Mouse (Mus musculus) midbrain, embryonic 11.5 days (tissue): ENCODE results near the gene Ndufb8. TPM values are rescaled to one million over a fixed set of nuclear protein-coding genes. Genes with fewer than 3 reads are reported as not detected.

Experiments used
- ATAC-seq: fragments of 200-750 bp; cut with Nextera tagmentation; 2 replicates; pipeline ENCODE4 v1.8.0; 2017; ENCODE audit warnings: moderate TSS enrichment, moderate library complexity; ENCODE audit not compliant: low FRiP score
- DNase-seq: peaks from one replicate; pipeline ENCODE4 v3.0.0; 2015; ENCODE audit warnings: low spot score; ENCODE audit errors: missing footprints
- H3K27ac ChIP-seq: fragments of 300-500 bp; sonication (generic); 2 replicates; pipeline ENCODE4 v1.5.1; 2014; ENCODE audit warnings: low read depth, low read length
- H3K27me3 ChIP-seq: fragments of 300-500 bp; sonication (generic); 2 replicates; pipeline ENCODE4 v1.6.1; 2014; ENCODE audit warnings: mild to moderate bottlenecking, low read length, moderate library complexity, mixed read lengths; ENCODE audit not compliant: control insufficient read depth, insufficient read depth
- H3K36me3 ChIP-seq: fragments of 300-500 bp; sonication (generic); 2 replicates; pipeline ENCODE4 v1.6.1; 2014; ENCODE audit warnings: mild to moderate bottlenecking, low read length, moderate library complexity, mixed read lengths; ENCODE audit not compliant: control insufficient read depth, insufficient read depth
- H3K4me1 ChIP-seq: fragments of 300-500 bp; sonication (generic); 2 replicates; pipeline ENCODE4 v1.6.1; 2014; ENCODE audit warnings: low read length; ENCODE audit not compliant: control insufficient read depth, insufficient read depth
- H3K4me2 ChIP-seq: fragments of 300-500 bp; sonication (generic); 2 replicates; pipeline ENCODE4 v1.6.1; 2014; ENCODE audit warnings: mild to moderate bottlenecking, moderate library complexity
- H3K4me3 ChIP-seq: fragments of 300-500 bp; sonication (generic); 2 replicates; pipeline ENCODE4 v1.5.1; 2014; ENCODE audit warnings: low read depth, low read length
- H3K9ac ChIP-seq: fragments of 300-500 bp; sonication (generic); 2 replicates; pipeline ENCODE4 v1.6.1; 2014; ENCODE audit warnings: low read length
- H3K9me3 ChIP-seq: fragments of 300-500 bp; sonication (generic); 2 replicates; pipeline ENCODE4 v1.6.1; 2016; ENCODE audit warnings: low read length; ENCODE audit not compliant: control insufficient read depth
- WGBS: fragments of 180-500 bp; shearing (Covaris S2); extraction: QIAGEN DNeasy Blood & Tissue Kit; methylation state at CpG from one replicate; pipeline ENCODE4 v1.1.7; 2014; 5-methylcytosine and 5-hydroxymethylcytosine counted together
- polyA plus RNA-seq: library from polyadenylated mRNA; unstranded; fragments of >200 nt; fragmentation: Nextera tagmentation; extraction: Ambion mirVana; gene quantifications from 2 replicates; pipeline ENCODE4 v1.2.1, GENCODE M21; 2014

Ndufb8 gene
- polyA plus RNA-seq, 1 experiment from 2014 or later, result 490 TPM

DNA sequence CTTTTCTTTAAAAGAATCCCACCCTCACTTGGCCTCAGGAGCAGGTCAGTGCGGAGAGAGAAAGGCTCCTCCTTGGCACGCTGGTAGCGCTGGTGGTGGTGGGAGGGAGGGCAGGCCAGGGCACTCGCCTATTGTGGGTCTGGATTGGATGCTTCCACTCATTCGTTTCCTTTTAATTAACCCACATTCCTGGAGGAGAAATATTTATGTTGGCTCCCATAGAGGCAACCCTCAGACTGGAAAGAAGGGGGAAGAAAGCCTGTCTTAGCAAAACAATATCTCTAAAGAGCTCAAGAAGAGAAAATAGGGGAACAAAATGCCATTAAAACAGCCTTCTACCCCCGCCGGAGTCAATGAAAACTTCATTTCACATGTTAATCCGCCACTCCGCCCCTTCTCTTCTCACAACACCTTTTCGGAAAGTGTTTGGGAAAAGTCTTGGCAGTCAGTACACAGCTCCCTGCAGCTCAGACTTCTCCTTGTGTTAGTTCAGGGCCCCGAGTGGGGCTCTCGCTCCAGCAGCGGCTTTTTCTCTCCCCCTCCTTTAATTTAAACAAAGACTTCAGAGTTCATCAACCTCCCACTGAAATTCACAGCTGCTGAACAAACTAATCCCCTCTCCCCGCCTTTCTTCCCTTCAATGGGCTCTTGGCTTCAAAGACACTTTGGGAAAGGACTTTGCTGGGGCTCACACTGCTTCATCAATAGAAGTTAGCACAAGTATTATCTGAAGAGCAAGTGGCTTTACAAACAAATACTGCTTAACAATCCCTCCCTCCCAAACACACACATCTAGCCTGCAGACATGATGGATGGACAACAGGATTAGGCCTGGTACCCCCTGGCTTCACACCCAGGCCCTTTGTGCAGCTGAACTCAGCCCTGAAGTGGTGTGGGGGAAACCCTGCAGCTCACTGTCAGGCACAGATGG is 40.5 kb downstream of the Ndufb8 start:
- peak overlapping the region; percentile 25; the same call in 1 of the 2 replicates for H3K4me2 ChIP-seq
- H3K4me1 ChIP-seq, result peaks cover 47% of the 10 kb centered on the region
- H3K27me3 ChIP-seq, result peaks cover 91% of the 10 kb centered on the region
- DNase-seq, result peak; percentile 94
- H3K9me3 ChIP-seq, result no peaks in the 10 kb centered on the region
- H3K9ac ChIP-seq, result no peak overlapping the region; the same call in 1 of the 2 replicates
- WGBS, result 2% methylated on average over 14 of the region's 14 CpGs
- H3K36me3 ChIP-seq, result no peaks in the 10 kb centered on the region
- peak; percentile 87 for ATAC-seq
- H3K4me3 ChIP-seq, result no peak overlapping the region
- H3K27ac ChIP-seq, result peak overlapping the region; percentile 12

DNA sequence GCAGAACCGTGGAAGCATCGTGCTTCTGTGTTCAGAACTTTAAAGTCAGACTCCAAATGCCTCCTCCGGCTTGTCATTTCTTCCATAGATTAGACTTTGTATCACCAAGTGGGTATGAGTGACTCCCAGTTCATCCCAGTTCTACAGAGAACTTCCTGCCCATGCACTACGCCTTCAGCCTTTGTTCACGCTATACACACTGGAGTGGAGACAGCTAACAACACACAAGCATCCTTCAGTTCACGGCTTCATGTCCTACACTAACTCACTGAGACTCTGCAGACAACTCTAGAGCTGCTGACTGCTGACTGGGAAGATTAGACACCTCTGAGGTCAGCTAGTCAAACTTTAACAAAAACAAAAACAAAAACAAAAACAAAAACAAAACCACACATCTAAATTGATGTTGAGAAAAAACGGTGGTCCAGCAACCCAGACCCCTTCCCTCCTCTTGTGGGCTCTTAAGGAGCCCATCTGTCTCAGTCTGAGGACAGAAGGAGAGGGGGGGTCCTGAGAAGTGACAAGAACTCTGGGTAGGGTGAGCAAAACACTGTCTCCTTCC is 41.2 kb downstream of the Ndufb8 start:
- peak overlapping the region; percentile 25; the same call in 1 of the 2 replicates for H3K4me2 ChIP-seq
- peaks cover 47% of the 10 kb centered on the region for H3K4me1 ChIP-seq
- H3K27ac ChIP-seq, result peak overlapping the region; percentile 12
- 11% methylated on average over 7 of the region's 7 CpGs for WGBS
- no peak overlapping the region for H3K4me3 ChIP-seq
- H3K36me3 ChIP-seq, result no peaks in the 10 kb centered on the region
- H3K9ac ChIP-seq, result no peak overlapping the region; the same call in 1 of the 2 replicates
- ATAC-seq, result no peak; the same call in 1 of the 2 replicates
- no peaks in the 10 kb centered on the region for H3K9me3 ChIP-seq
- DNase-seq, result peak; percentile 92
- H3K27me3 ChIP-seq, result peaks cover 92% of the 10 kb centered on the region

DNA sequence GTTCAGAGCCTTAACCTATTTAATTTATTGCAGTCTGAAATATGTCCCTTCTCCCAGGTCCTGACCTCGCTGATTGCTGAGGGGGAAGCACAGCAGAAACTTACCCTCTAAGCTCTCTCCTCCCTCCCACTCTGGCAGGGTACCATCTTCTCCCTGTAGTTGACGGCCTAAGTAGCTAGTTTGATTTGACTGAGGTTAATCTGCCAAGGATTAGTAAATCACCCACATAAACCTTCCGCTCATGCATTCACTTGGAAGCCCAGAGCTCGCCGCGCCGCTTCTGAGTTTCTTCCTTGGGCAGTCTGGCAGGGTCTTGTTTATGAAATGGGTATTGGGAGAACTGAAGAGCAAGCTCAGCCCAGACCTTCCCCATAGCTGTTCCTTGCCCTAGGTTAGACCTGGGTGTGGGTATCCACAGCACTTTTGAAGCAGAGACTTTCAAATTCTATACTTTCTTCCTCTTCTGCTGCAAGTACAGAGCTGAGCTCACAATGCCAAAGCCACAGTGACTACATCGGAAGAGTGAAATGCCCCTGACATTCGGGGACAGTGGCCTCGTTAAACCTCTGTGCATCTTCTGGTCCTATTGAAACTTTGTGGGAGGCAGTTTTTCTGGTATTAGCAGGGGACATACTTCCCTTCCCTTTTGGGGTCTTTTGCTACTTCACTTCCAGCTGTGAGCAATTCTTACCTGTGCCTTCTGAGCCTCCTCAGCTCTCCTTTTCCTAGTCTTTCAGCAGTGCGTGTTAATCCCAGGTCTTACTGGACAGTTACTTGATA is 42.0 kb downstream of the Ndufb8 start:
- no peaks in the 10 kb centered on the region for H3K36me3 ChIP-seq
- DNase-seq (peak; percentile 94), ATAC-seq (no peak)
- H3K9ac ChIP-seq, result no peak overlapping the region
- WGBS, result 5% methylated on average over 11 of the region's 11 CpGs
- peak overlapping the region; percentile 0; the same call in 1 of the 2 replicates for H3K4me2 ChIP-seq
- H3K27ac ChIP-seq, result peak overlapping the region; percentile 12
- no peaks in the 10 kb centered on the region for H3K9me3 ChIP-seq
- H3K27me3 ChIP-seq, result peaks cover 92% of the 10 kb centered on the region
- no peak overlapping the region for H3K4me3 ChIP-seq
- H3K4me1 ChIP-seq, result peaks cover 47% of the 10 kb centered on the region

DNA sequence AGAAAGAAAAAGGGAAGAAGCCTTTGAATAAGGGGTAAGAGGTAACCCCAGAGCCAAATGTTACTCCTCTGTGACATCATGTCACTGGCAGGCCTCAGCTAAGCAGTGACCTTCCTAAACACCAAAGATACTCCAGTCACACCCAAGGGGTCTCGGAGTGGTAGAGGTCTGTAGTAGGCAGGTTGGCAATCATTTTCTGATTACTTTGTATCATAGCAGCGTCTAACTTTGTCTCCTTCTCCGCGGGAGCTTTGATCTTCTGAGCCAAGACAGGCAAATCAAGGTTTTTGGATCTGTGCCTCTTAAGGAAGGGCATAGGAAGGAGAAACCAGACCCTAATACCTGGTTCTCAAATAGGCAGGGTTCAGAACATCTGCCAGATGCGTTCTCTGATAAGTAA is 42.6 kb downstream of the Ndufb8 start:
- Histone ChIP-seq H3K9me3 (no peaks in the 10 kb centered on the region), H3K27me3 (peaks cover 92% of the 10 kb centered on the region), H3K4me1 (peaks cover 47% of the 10 kb centered on the region), H3K4me2 (no peak overlapping the region), H3K27ac (no peak overlapping the region), H3K36me3 (no peaks in the 10 kb centered on the region), H3K4me3 (0 out of 2 replicates have a peak overlapping the region, but pooled peaks have one; percentile 3), H3K9ac (no peak overlapping the region)
- peak; percentile 88 for DNase-seq
- 13% methylated on average over 5 of the region's 5 CpGs for WGBS
- no peak for ATAC-seq

DNA sequence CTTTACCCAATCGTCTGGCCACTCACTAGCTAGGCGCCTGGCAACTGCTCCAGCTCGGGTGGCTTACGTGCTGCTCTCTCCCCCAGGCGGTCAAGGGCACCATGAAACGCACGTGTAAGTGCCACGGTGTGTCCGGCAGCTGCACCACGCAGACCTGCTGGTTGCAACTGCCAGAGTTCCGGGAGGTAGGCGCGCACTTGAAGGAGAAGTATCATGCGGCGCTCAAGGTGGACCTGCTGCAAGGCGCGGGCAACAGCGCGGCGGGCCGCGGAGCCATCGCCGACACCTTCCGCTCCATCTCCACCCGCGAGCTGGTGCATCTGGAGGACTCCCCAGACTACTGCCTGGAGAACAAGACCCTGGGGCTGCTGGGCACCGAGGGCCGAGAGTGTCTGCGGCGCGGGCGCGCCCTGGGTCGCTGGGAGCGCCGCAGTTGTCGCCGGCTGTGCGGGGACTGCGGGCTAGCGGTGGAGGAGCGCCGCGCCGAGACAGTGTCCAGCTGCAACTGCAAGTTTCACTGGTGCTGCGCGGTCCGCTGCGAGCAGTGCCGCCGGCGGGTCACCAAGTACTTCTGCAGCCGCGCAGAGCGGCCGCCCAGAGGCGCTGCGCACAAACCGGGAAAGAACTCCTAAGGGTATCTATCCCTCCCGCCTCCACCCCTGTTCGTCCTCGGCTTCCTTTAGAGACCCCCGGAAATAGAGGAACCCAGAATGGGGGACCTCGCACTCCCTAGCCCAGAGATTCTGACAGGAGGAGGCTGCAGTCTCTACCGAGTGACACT is 43.6 kb downstream of the Ndufb8 start:
- DNase-seq, result peak; percentile 95
- Histone ChIP-seq H3K4me2 (peak overlapping the region; percentile 48), H3K9ac (peak overlapping the region; percentile 54), H3K36me3 (no peaks in the 10 kb centered on the region), H3K27me3 (peaks cover 92% of the 10 kb centered on the region), H3K9me3 (no peaks in the 10 kb centered on the region), H3K4me3 (peak overlapping the region; percentile 37), H3K4me1 (peaks cover 43% of the 10 kb centered on the region), H3K27ac (no peak overlapping the region)
- WGBS, result 1% methylated on average over 66 of the region's 66 CpGs
- ATAC-seq, result no peak

DNA sequence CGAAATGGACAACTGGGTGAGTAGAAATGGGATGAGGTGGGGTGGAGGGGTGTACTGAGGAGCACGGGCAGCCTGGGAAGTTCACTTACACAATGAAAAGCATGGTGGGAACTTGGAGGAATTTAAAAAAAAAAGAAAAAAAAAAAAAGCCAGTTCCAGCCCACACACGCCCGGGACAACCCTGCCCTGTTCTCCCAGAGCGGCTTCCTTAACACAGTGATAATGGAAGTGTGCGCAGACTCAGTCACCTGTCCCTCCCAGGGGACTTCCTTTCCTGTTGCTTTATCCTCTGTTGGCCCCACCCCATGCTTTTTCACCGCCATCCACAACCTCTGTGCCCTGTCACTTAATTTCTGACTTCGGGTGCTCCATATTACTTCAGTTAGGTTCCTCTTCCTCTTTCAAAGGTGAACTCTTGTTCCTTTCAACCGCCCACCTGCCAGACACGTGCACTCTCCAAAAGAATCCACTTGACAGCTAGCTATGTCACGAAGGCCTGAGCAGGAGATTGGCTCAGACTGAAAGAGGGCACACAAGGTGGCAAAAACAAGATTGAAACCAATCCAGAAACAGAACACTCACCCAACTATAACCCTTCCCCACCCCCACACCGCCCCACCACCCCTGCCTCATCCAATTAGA is 44.6 kb downstream of the Ndufb8 start:
- ATAC-seq, result no peak
- Histone ChIP-seq H3K9me3 (no peaks in the 10 kb centered on the region), H3K27me3 (peaks cover 92% of the 10 kb centered on the region), H3K9ac (no peak overlapping the region), H3K36me3 (no peaks in the 10 kb centered on the region), H3K4me2 (peak overlapping the region; percentile 48; the same call in 1 of the 2 replicates), H3K4me1 (peaks cover 38% of the 10 kb centered on the region), H3K4me3 (peak overlapping the region; percentile 37; the same call in 1 of the 2 replicates), H3K27ac (no peak overlapping the region)
- DNase-seq, result peak; percentile 90
- 10% methylated on average over 12 of the region's 12 CpGs for WGBS

DNA sequence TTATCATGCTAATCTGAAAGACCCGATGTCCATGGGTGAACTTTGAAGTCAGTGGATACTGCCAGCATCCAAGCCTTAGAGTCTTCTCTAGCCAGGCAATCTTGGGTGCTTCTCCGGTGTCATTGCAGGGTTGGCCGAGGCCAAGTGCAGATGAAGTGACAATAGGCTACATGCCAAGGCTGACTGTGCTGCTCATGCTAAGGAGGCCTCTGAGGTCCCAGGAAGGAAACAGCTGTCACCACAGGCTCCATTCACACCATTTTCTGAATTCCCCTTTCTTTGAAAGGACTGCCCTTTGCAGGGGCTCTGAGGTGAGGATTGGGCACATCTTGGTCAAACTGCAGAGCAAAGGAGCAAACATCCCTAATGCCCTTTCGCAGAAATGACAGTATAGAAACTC is 52.5 kb downstream of the Ndufb8 start:
- ATAC-seq, result no peak
- Histone ChIP-seq H3K4me2 (no peak overlapping the region), H3K4me3 (no peak overlapping the region), H3K4me1 (no peaks in the 10 kb centered on the region), H3K36me3 (no peaks in the 10 kb centered on the region), H3K9me3 (no peaks in the 10 kb centered on the region), H3K9ac (no peak overlapping the region), H3K27me3 (peaks cover 94% of the 10 kb centered on the region), H3K27ac (no peak overlapping the region)
- peak; percentile 47 for DNase-seq
- 85% methylated on average over 4 of the region's 4 CpGs for WGBS

DNA sequence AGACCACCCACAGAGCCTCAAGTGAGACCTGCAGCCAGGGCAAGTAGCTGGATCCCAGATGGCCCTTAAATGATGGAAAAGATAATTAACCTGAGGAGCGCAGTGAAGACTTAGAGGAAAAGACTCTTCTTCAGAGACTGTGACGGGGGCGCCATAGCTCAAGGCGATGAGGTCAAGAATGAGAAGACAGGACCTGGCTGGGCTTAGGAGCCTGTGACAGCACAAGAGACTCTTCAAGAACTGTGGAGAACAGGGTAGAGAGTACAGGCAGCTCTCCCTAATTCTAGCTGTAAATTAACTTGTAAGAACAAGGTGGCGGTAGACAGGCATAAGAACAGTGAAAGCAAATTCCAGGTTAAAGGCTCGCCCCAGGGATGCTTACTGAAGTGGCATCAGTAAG is 53.3 kb downstream of the Ndufb8 start:
- H3K4me1 ChIP-seq, result no peaks in the 10 kb centered on the region
- H3K4me3 ChIP-seq, result no peak overlapping the region
- no peak overlapping the region for H3K27ac ChIP-seq
- no peaks in the 10 kb centered on the region for H3K9me3 ChIP-seq
- 85% methylated on average over 6 of the region's 6 CpGs for WGBS
- H3K9ac ChIP-seq, result no peak overlapping the region
- DNase-seq, result peak; percentile 54
- no peaks in the 10 kb centered on the region for H3K36me3 ChIP-seq
- no peak overlapping the region for H3K4me2 ChIP-seq
- ATAC-seq, result no peak
- peaks cover 93% of the 10 kb centered on the region for H3K27me3 ChIP-seq
